Mouse (Mus musculus) heart, embryonic 16.5 days (tissue): ENCODE results near the gene Gng12. TPM values are rescaled to one million over a fixed set of nuclear protein-coding genes. Genes with fewer than 3 reads are reported as not detected.

Source experiments
- ATAC-seq: fragments of 200-750 bp; cut with Nextera tagmentation; replicated peaks from 2 replicates; pipeline ENCODE4 v1.8.0; 2017; ENCODE audit warnings: moderate number of reproducible peaks; ENCODE audit not compliant: insufficient read depth, low FRiP score; ENCODE audit errors: extremely low read depth
- H3K27ac ChIP-seq: fragments of 300-500 bp; sonication (generic); 2 replicates; pipeline ENCODE4 v1.5.1; 2014; ENCODE audit warnings: mild to moderate bottlenecking, low read length, control low read depth, moderate library complexity
- H3K27me3 ChIP-seq: fragments of 300-500 bp; sonication (generic); 2 replicates; pipeline ENCODE4 v1.6.1; 2014; ENCODE audit warnings: low read length, mixed read lengths; ENCODE audit not compliant: control insufficient read depth, insufficient read depth
- H3K36me3 ChIP-seq: fragments of 300-500 bp; sonication (generic); 2 replicates; pipeline ENCODE4 v1.6.1; 2014; ENCODE audit not compliant: control insufficient read depth, insufficient read depth
- H3K4me1 ChIP-seq: fragments of 300-500 bp; sonication (generic); 2 replicates; pipeline ENCODE4 v1.6.1; 2014; ENCODE audit warnings: low read length, mixed read lengths; ENCODE audit not compliant: control insufficient read depth, insufficient read depth
- H3K4me2 ChIP-seq: fragments of 300-500 bp; sonication (generic); 2 replicates; pipeline ENCODE4 v1.6.1; 2014; ENCODE audit warnings: low read depth, mild to moderate bottlenecking, control low read depth, low read length
- H3K4me3 ChIP-seq: fragments of 300-500 bp; sonication (generic); 2 replicates; pipeline ENCODE4 v1.5.1; 2014; ENCODE audit warnings: mild to moderate bottlenecking, control low read depth, low read length
- H3K9ac ChIP-seq: fragments of 300-500 bp; sonication (generic); 2 replicates; pipeline ENCODE4 v1.6.1; 2014; ENCODE audit warnings: low read length, control low read depth
- H3K9me3 ChIP-seq: fragments of 300-500 bp; sonication (generic); replicated peaks from 2 replicates; pipeline ENCODE4 v1.6.1; 2016; ENCODE audit warnings: low read length; ENCODE audit not compliant: control insufficient read depth
- whole genome bisulfite sequencing: fragments of 180-500 bp; shearing (Covaris S2); extraction: QIAGEN DNeasy Blood & Tissue Kit; methylation state at CpG from one replicate; pipeline ENCODE4 v1.1.7; 2014; 5-methylcytosine and 5-hydroxymethylcytosine counted together
- polyA plus RNA-seq: library from polyadenylated mRNA; unstranded; fragments of >200 nt; fragmentation: Nextera tagmentation; extraction: Ambion mirVana; gene quantifications from 2 replicates; pipeline ENCODE4 v1.2.1, GENCODE M21; 2015

The Gng12 gene
- polyA plus RNA-seq, 1 experiment from 2014 or later = 54.5 TPM

DNA sequence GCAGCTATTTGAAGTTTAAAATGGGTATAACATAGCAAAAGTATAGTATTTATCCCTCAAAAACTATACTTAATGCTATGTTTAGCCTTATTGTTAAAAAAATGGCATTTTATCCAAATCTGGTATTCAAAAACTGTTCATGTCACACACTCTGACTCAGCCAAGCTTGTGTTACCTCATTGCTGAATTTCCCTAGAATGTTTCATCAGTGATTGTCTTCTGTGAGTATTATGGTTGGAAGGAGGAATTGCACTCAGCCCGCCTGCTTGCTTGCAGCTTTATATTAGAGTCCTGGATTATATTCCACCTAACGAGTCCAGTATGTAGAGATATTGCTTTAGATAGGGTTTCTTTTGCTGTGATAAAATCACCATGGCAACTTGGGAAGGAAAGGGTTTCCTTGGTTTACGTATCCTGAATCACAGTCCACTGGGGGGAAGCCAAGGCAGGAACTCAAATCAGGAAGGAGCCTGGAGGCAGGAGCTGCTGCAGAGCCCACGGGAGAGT lies 144.8 kb downstream of the Gng12 start:
- Histone ChIP-seq H3K36me3 (no peaks in the 10 kb centered on the region), H3K4me2 (no peak overlapping the region), H3K4me3 (no peak overlapping the region), H3K27me3 (no peaks in the 10 kb centered on the region), H3K4me1 (no peaks in the 10 kb centered on the region; the same call in 1 of the 2 replicates), H3K27ac (no peak overlapping the region), H3K9me3 (no peaks in the 10 kb centered on the region), H3K9ac (no peak overlapping the region)
- no peak for ATAC-seq
- WGBS = 53% methylated on average over 4 of the region's 4 CpGs

DNA sequence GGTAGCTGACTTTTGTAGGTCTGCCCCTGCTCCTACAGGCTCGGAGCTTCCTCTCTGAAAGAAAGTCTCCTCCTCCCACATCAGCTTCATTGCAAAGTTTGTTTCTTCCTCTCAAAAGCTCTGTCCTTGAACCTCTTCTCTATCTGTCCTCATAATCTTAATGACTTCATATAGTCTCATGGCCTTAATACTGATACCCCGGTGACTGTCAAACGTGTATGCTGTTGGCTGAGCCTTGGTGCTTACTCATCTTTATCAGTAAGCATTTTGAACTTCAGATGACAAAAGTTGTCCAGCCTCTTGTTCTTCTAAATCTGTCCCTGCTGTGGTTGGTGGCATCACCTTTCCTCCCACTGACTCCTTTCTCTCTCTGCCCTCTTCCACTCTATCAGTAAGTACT lies 149.2 kb downstream of the Gng12 start:
- Histone ChIP-seq H3K36me3 (no peaks in the 10 kb centered on the region), H3K4me1 (no peaks in the 10 kb centered on the region), H3K4me2 (no peak overlapping the region), H3K4me3 (no peak overlapping the region), H3K27me3 (no peaks in the 10 kb centered on the region), H3K9me3 (no peaks in the 10 kb centered on the region), H3K9ac (no peak overlapping the region), H3K27ac (no peak overlapping the region)
- WGBS = 67% methylated on average over 3 of the region's 3 CpGs
- no peak for ATAC-seq

DNA sequence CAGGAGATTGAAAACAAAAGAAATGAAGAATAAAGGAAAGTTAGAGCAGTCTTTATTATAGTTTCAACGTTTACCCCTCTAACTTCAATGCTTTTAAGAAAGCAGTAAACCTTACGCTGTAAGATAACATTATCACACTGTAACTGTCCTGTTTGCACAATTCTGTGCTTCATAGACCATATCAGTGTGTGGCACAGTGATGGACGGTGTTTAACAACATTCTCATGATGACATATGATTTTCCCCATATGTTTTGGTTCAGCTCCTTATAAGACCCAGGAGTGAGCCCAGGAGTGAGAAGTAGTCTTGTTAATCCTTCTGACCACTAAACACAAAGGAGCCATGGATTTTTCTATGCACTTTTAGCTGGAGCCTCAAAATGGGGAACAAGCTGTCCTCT lies 150.7 kb downstream of the Gng12 start:
- Histone ChIP-seq H3K27me3 (no peaks in the 10 kb centered on the region), H3K4me2 (no peak overlapping the region), H3K36me3 (no peaks in the 10 kb centered on the region), H3K4me1 (no peaks in the 10 kb centered on the region), H3K9ac (no peak overlapping the region), H3K9me3 (no peaks in the 10 kb centered on the region; the same call in 1 of the 2 replicates), H3K27ac (no peak overlapping the region), H3K4me3 (no peak overlapping the region)
- 72% methylated on average over 3 of the region's 3 CpGs for WGBS
- no peak for ATAC-seq

DNA sequence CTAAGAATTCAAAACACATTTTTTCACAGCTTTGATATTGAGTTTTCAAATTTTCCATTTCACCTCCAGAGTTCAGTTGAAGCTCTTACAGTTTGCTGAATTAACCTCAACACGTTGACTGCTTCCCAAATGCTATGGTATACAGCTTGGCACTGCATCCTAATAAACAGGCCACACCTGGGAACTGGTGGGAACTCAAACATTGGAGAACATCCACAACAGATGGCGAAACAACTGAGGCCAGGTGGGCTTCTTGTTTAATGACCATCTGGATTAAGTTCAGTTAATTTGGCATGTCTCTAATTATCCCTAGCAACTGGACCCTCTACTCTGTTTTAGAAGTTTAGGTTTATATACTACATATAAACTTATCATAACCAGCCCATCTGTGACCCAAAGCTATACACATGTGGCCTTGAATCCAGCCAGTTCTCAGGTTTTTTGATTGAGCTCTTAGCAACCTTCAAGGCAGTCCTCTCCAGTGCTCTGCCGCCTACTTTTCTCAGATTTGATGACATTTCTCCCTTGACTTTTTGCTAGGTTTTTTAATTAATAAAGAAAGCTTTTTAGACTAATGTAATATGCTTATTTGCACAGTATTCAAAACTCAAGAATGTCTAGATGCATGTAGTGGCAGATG lies 152.0 kb downstream of the Gng12 start:
- H3K4me3 ChIP-seq = no peak overlapping the region
- H3K4me1 ChIP-seq = no peaks in the 10 kb centered on the region
- H3K4me2 ChIP-seq = no peak overlapping the region
- no peak for ATAC-seq
- H3K9ac ChIP-seq = no peak overlapping the region
- WGBS = 78% methylated on average over 3 of the region's 3 CpGs
- no peak overlapping the region for H3K27ac ChIP-seq
- no peaks in the 10 kb centered on the region; the same call in 1 of the 2 replicates for H3K9me3 ChIP-seq
- no peaks in the 10 kb centered on the region for H3K36me3 ChIP-seq
- H3K27me3 ChIP-seq = no peaks in the 10 kb centered on the region

DNA sequence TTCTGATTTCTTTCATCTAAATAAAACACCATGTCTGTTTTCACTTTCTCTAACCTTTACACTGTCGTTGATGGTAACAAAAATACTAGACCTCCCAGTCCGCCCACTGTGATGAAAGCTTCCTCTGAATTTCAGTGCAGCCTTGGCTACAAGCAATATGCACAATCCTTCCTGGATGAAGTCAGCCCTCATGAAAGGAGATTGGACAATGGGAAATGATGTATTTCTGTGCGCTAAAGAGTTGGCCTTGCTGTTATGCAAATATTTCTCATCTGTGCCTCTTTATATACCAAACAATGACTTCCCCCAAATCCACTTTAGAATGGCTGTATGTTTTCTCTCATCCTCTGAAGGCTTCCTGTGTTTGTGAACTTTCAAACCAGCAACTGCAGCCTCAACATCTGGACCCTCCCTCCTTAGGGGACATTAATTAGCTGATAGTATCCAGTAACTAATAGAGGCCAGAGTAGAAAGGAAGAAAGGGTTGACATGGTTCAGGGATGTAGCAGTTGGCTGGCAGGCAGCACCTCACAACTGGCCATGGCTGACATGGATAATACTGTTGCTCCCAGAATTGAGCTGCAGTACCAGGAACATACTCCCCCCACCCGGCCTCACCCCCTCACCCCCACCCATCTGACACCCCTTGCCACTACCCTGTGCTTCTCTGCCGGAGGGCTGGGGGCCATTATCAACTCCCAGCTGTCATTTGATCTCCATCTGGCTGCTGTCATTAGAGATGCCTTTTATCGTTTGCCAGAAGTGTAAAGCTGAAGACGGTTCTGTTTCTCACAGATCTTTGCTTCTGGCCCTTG lies 152.9 kb downstream of the Gng12 start:
- 30% methylated on average over 7 of the region's 7 CpGs for WGBS
- H3K9ac ChIP-seq = no peak overlapping the region
- no peak overlapping the region for H3K4me3 ChIP-seq
- H3K36me3 ChIP-seq = no peaks in the 10 kb centered on the region
- H3K27me3 ChIP-seq = peaks cover 2% of the 10 kb centered on the region; the same call in 1 of the 2 replicates
- H3K4me1 ChIP-seq = no peaks in the 10 kb centered on the region
- ATAC-seq = no peak
- no peaks in the 10 kb centered on the region; the same call in 1 of the 2 replicates for H3K9me3 ChIP-seq
- no peak overlapping the region for H3K27ac ChIP-seq
- no peak overlapping the region for H3K4me2 ChIP-seq

DNA sequence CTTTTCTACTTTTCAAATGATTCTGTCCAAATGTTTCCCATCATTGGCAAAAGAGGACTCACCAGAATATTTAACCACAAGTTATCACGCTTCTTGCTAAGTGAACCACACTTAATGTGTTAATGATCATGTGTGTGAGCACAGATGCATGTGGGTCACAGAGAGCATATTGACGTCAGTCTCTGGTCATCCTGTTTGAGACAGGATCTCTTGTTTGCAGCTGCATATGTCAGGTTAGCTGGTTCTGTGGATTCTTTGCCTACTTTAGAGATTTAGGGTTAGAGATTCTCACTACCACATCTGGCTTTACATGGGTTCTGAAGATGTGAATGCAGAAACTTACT lies 153.5 kb downstream of the Gng12 start:
- no peak for ATAC-seq
- Histone ChIP-seq H3K27me3 (peaks cover 2% of the 10 kb centered on the region; the same call in 1 of the 2 replicates), H3K9me3 (no peaks in the 10 kb centered on the region; the same call in 1 of the 2 replicates), H3K27ac (no peak overlapping the region), H3K9ac (no peak overlapping the region), H3K36me3 (no peaks in the 10 kb centered on the region), H3K4me1 (no peaks in the 10 kb centered on the region), H3K4me3 (no peak overlapping the region), H3K4me2 (no peak overlapping the region)
- WGBS = 54% methylated on average over 2 of the region's 2 CpGs

DNA sequence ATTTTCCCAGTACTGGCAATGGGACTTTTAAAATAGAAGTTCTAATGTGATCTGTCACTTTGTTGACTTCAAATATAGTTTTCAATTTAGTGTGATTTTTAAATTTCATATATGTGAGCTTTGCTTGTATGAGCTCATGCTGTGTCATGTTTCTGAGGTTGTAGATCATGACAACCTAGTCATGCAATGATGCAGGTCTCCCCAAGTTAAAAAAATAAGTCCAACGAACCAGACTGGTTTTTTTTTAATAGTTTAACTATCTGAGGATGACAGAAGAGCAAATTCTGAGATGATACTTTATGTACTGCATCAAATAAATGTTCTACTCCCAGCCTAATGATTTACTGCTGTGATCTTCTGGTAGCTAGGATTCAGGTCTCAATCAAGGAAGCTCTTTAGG lies 153.9 kb downstream of the Gng12 start:
- H3K9me3 ChIP-seq = no peaks in the 10 kb centered on the region; the same call in 1 of the 2 replicates
- no peak overlapping the region for H3K4me2 ChIP-seq
- H3K4me1 ChIP-seq = no peaks in the 10 kb centered on the region
- WGBS = 58% methylated on average over 1 of the region's 1 CpGs
- H3K27ac ChIP-seq = no peak overlapping the region
- H3K9ac ChIP-seq = no peak overlapping the region
- no peak overlapping the region for H3K4me3 ChIP-seq
- H3K27me3 ChIP-seq = peaks cover 2% of the 10 kb centered on the region; the same call in 1 of the 2 replicates
- no peak for ATAC-seq
- no peaks in the 10 kb centered on the region for H3K36me3 ChIP-seq

DNA sequence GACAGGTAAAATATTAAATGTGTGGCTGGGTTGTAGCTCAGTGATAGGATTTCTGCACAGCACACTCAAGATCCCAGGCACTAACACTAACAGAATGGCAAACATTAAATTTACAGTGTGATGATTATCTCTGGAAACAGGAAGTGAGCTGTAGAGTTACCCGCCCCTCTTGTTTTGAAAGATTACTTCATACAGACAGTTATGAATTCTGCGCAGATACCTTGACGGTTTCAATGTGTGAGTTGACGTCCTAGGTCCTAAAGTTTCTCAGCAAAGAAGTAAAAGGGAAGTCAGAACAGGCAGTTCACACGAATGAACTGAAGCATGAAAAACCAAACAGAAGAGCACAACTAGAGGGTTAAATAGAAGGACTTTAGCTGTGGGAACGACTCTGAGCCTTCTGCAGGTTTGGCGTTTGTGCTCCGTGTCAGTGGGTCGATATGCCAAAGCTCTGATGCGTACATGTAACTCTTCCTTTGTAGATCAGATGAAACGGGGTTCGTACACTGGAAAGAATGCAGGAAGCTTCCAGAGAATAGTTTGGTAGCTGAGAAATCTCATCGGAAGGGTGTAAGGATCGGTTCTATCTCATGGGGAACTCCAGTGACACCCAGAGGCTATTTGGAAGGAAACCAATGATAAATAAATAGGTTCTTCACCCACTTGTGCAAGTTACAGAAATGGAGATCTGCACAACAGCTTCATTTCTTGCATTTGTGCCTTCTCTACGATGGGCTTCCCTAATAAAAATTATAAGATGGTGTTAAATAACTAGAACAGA lies 160.1 kb downstream of the Gng12 start:
- no peaks in the 10 kb centered on the region for H3K9me3 ChIP-seq

More for the DNA sequence above, 160.1 kb downstream of the Gng12 start:
- Histone ChIP-seq H3K4me1 (0 out of 2 replicates have a peak, but pooled peaks cover 3% of the 10 kb centered on the region), H3K36me3 (no peaks in the 10 kb centered on the region), H3K27me3 (peaks cover 2% of the 10 kb centered on the region; the same call in 1 of the 2 replicates), H3K27ac (no peak overlapping the region), H3K9ac (no peak overlapping the region), H3K4me3 (no peak overlapping the region), H3K4me2 (no peak overlapping the region)
- ATAC-seq = no peak
- 63% methylated on average over 15 of the region's 15 CpGs for WGBS
